Mouse (Mus musculus) megakaryocyte, embryonic 14.5 days (primary cell): ENCODE measurements around the gene Gpr107.

ENCODE experiments used
- FLI1 ChIP-seq: IDR thresholded peaks from 2 replicates; pipeline ENCODE4 v1.6.1; 2012; ENCODE audit warnings: low read length, inconsistent platforms, mixed read lengths
- GATA1 ChIP-seq: IDR thresholded peaks from 3 replicates; pipeline ENCODE4 v1.6.1; 2012; ENCODE audit warnings: mixed read lengths, low read length, inconsistent platforms, borderline replicate concordance

DNA sequence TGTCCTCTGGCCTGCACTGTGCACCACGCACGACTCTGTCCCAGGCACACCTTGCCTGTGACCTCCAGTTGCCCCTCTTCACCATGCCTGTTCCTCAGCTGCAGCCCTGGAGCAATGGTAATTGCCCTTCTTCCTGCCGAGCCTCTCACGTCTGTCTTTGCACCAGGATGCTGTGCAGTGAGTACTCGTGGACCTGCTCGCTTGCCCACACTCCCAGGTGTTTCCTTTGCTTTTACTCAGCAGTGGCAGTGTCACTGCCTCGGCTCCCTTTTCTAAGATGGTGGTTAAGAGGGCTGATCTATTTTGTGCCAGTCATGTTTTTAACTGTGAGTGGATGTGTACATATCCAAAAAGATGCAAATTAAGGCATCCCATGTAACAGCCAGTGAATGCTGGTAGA lies 27.4 kb downstream of the Gpr107 start:
- TF ChIP-seq GATA1, result no peak
- TF ChIP-seq FLI1, result no peak
